Mouse (Mus musculus) cortical plate, adult 2 months (tissue): Measurements from ENCODE around the gene Fubp3. TPM values are rescaled to one million over a fixed set of nuclear protein-coding genes. Genes with fewer than 3 reads are reported as not detected.
"Not testable (repeated sequence)": the region's sequence is repeated elsewhere in the genome, so short reads cannot be mapped to it uniquely, and the experiment has no call there.

Experiments used
- H3K27ac ChIP-seq: fragments of 200-500 bp; 2 replicates; pipeline ENCODE4 v1.5.1; 2012; ENCODE audit warnings: low read length, control low read depth, inconsistent platforms; ENCODE audit not compliant: insufficient read depth
- H3K4me1 ChIP-seq: fragments of 200-500 bp; 2 replicates; pipeline ENCODE4 v1.6.1; 2011; ENCODE audit warnings: low read length; ENCODE audit not compliant: control insufficient read depth, insufficient read depth
- H3K4me3 ChIP-seq: fragments of 200-500 bp; 2 replicates; pipeline ENCODE4 v1.5.1; 2011; ENCODE audit warnings: mild to moderate bottlenecking, low read length, control low read depth; ENCODE audit not compliant: insufficient read depth
- CTCF ChIP-seq: fragments of 200-500 bp; IDR thresholded peaks from 2 replicates; pipeline ENCODE4 v1.5.1; 2011; ENCODE audit warnings: mild to moderate bottlenecking, control low read depth, low read length; ENCODE audit not compliant: insufficient read depth; ENCODE audit errors: extremely low read depth
- POLR2A ChIP-seq: fragments of 200-500 bp; IDR thresholded peaks from 2 replicates; pipeline ENCODE4 v1.6.1; 2011; ENCODE audit warnings: mild to moderate bottlenecking, low read length, control low read depth; ENCODE audit not compliant: insufficient read depth; ENCODE audit errors: extremely low read depth
- polyA plus RNA-seq: library from polyadenylated mRNA; depleted of rRNA; stranded (reverse); fragments of >200 nt; gene quantifications from 2 replicates; pipeline ENCODE4 v1.2.3, GENCODE M21; 2012; rRNA removed

Gene Fubp3
- 35.1 and 39.2 TPM in 2 replicates for polyA plus RNA-seq

GRCm38 (mm10) chr2:31572051-31572914, at the start of gene Fubp3:
Gene Fubp3 (plus strand): TSS chr2:31572651.
- Histone ChIP-seq H3K4me1 (peaks cover 4% of the 10 kb centered on the region; the same call in 1 of the 2 replicates), H3K27ac (peak within 1 kb of the TSS; percentile 54), H3K4me3 (peak within 1 kb of the TSS; percentile 45)
- TF ChIP-seq POLR2A, result peak; percentile 60
- no peak for TF ChIP-seq CTCF

- H3K27ac ChIP-seq, result no peak overlapping the region
- H3K4me1 ChIP-seq, result no peaks in the 10 kb centered on the region
- TF ChIP-seq CTCF (no peak), POLR2A (no peak)
- no peak overlapping the region for H3K4me3 ChIP-seq
These were observed 47.8 kb upstream of the Fubp3 start for GRCm38 (mm10) chr2:31524641-31525040.

- Histone ChIP-seq H3K4me3 (no peak overlapping the region), H3K4me1 (no peaks in the 10 kb centered on the region), H3K27ac (no peak overlapping the region)
- TF ChIP-seq CTCF (no peak), POLR2A (no peak)
These were observed 46.7 kb upstream of the Fubp3 start for GRCm38 (mm10) chr2:31525778-31526177.

- H3K27ac ChIP-seq, result no peak overlapping the region
- TF ChIP-seq CTCF, result no peak
- no peak for TF ChIP-seq POLR2A
These were observed 42.2 kb upstream of the Fubp3 start for GRCm38 (mm10) chr2:31530201-31530600.

GRCm38 (mm10) chr2:31537054-31537453, 35.4 kb upstream of the Fubp3 start:
- no peak for TF ChIP-seq CTCF
- TF ChIP-seq POLR2A, result no peak
- Histone ChIP-seq H3K27ac (no peak overlapping the region), H3K4me3 (no peak overlapping the region), H3K4me1 (no peaks in the 10 kb centered on the region)

More at GRCm38 (mm10) chr2:31530201-31530600, 42.2 kb upstream of the Fubp3 start:
- Histone ChIP-seq H3K4me3 (no peak overlapping the region), H3K4me1 (no peaks in the 10 kb centered on the region)

- Histone ChIP-seq H3K4me3 (no peak overlapping the region), H3K27ac (no peak overlapping the region), H3K4me1 (no peaks in the 10 kb centered on the region)
- TF ChIP-seq CTCF, result no peak
- TF ChIP-seq POLR2A, result no peak
These were observed 33.7 kb upstream of the Fubp3 start for GRCm38 (mm10) chr2:31538745-31539144.

GRCm38 (mm10) chr2:31541581-31541980, 30.9 kb upstream of the Fubp3 start:
- Histone ChIP-seq H3K4me1 (no peaks in the 10 kb centered on the region), H3K4me3 (no peak overlapping the region), H3K27ac (no peak overlapping the region)
- TF ChIP-seq CTCF (no peak), POLR2A (no peak)

DNA sequence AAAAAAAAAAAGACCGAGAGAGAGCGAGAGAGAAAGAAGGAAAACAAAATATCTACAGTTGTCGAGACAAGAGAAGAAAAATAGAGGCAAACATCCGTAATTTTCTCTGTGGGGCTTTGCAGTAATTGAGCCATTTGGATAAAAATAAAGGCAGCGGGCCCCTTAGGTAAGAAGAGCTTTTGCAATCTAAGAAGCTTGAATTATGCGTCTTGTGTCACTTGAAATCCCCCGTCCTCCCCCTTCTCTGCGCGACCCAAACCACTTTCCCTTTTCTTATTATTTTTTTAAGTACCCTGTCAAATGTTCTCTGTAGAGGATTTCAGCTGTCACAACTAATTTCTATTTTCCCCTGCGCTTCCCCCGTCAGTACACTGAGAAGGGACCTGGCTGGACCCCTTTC, 24.7 kb upstream of the Fubp3 start:
- no peak overlapping the region for H3K27ac ChIP-seq
- H3K4me3 ChIP-seq, result no peak overlapping the region
- TF ChIP-seq CTCF, result no peak
- TF ChIP-seq POLR2A, result no peak
- no peaks in the 10 kb centered on the region for H3K4me1 ChIP-seq

GRCm38 (mm10) chr2:31550503-31550902, 21.9 kb upstream of the Fubp3 start:
- H3K4me3 ChIP-seq, result no peak overlapping the region
- H3K4me1 ChIP-seq, result no peaks in the 10 kb centered on the region
- TF ChIP-seq POLR2A (no peak), CTCF (no peak)
- H3K27ac ChIP-seq, result no peak overlapping the region

- H3K4me3 ChIP-seq, H3K27ac ChIP-seq, H3K4me1 ChIP-seq: not testable (repeated sequence)
These were observed 21.1 kb upstream of the Fubp3 start for GRCm38 (mm10) chr2:31551351-31551750.
